Mouse (Mus musculus) liver, embryonic 14.5 days (tissue): Measurements from ENCODE around the gene Zbtb34. TPM values are rescaled to one million over a fixed set of nuclear protein-coding genes. Genes with fewer than 3 reads are reported as not detected.
A peak's percentile ranks its signal among the peaks of the same experiment; 100 is the strongest.

Experiments
- ATAC-seq: fragments of 200-750 bp; cut with Nextera tagmentation; 2 replicates; pipeline ENCODE4 v1.8.0; 2017; ENCODE audit warnings: moderate number of reproducible peaks, mild to moderate bottlenecking, moderate library complexity; ENCODE audit not compliant: insufficient read depth
- DNase-seq, 3 experiments: peaks; one replicate each; pipeline ENCODE4 v3.0.0-alpha.2; 2012 to 2013; ENCODE audit warnings: low read depth in 3 of 3, low spot score in 3 of 3
- H3K27ac ChIP-seq: fragments of 300-500 bp; sonication (generic); 2 replicates; pipeline ENCODE4 v1.5.1; 2014; ENCODE audit warnings: moderate library complexity, mild to moderate bottlenecking, control low read depth, inconsistent platforms
- H3K27me3 ChIP-seq: fragments of 300-500 bp; sonication (generic); 2 replicates; pipeline ENCODE4 v1.6.1; 2014; ENCODE audit warnings: mild to moderate bottlenecking, low read length, moderate library complexity; ENCODE audit not compliant: control insufficient read depth, insufficient read depth
- H3K36me3 ChIP-seq: fragments of 300-500 bp; sonication (generic); replicated peaks from 2 replicates; pipeline ENCODE4 v1.6.1; 2014; ENCODE audit warnings: low read depth; ENCODE audit not compliant: control insufficient read depth, insufficient read depth
- H3K4me1 ChIP-seq, 2 experiments: fragments of 200-500 bp in 1 of 2; fragments of 300-500 bp in 1 of 2; sonication (generic) in 1 of 2; replicated peaks; 2 replicates each; pipeline ENCODE4 v1.6.1; 2012 to 2014; ENCODE audit warnings: antibody characterized with exemption in 1 of 2, inconsistent platforms in 1 of 2, low read length in 1 of 2; ENCODE audit not compliant: control insufficient read depth in 2 of 2, insufficient read depth in 2 of 2
- H3K4me2 ChIP-seq: fragments of 300-500 bp; sonication (generic); 2 replicates; pipeline ENCODE4 v1.6.1; 2014; ENCODE audit warnings: low read depth, mild to moderate bottlenecking, control low read depth, moderate library complexity
- H3K4me3 ChIP-seq, 2 experiments: fragments of 200-500 bp in 1 of 2; fragments of 300-500 bp in 1 of 2; sonication (generic) in 1 of 2; 2 replicates each; pipeline ENCODE4 v1.5.1; 2012 to 2014; ENCODE audit warnings: low read depth in 2 of 2, low read length in 2 of 2, mild to moderate bottlenecking in 2 of 2, control low read depth in 1 of 2, inconsistent platforms in 1 of 2, moderate library complexity in 1 of 2; ENCODE audit not compliant: insufficient read depth in 1 of 2
- H3K9ac ChIP-seq: fragments of 300-500 bp; sonication (generic); replicated peaks from 2 replicates; pipeline ENCODE4 v1.6.1; 2014; ENCODE audit warnings: mild to moderate bottlenecking, control low read depth, moderate library complexity
- H3K9me3 ChIP-seq: fragments of 300-500 bp; sonication (generic); 2 replicates; pipeline ENCODE4 v1.6.1; 2016; ENCODE audit warnings: low read length, mixed read lengths; ENCODE audit not compliant: control insufficient read depth
- CTCF ChIP-seq: IDR thresholded peaks from 2 replicates; pipeline ENCODE4 v1.5.1; 2016; ENCODE audit warnings: antibody characterized with exemption, low read depth, control low read depth
- EP300 ChIP-seq: IDR thresholded peaks from 2 replicates; pipeline ENCODE4 v1.6.1; 2016; ENCODE audit warnings: antibody characterized with exemption, low read depth
- WGBS: fragments of 180-500 bp; shearing (Covaris S2); extraction: QIAGEN DNeasy Blood & Tissue Kit; methylation state at CpG from one replicate; pipeline ENCODE4 v1.1.7; 2014; ENCODE audit not compliant: insufficient replicate concordance; 5-methylcytosine and 5-hydroxymethylcytosine counted together
- polyA plus RNA-seq, 2 experiments: library from polyadenylated mRNA; depleted of rRNA in 1 of 2; stranded (reverse) in 1 of 2; unstranded in 1 of 2; fragments of >200 nt; fragmentation: Nextera tagmentation in 1 of 2; extraction: Ambion mirVana in 1 of 2; gene quantifications; 2 replicates each; pipeline versions ENCODE4 v1.2.1 to v1.2.3; 2012 to 2014

The Zbtb34 gene
- polyA plus RNA-seq, 2 experiments, result 1.3 to 3.9 TPM

DNA sequence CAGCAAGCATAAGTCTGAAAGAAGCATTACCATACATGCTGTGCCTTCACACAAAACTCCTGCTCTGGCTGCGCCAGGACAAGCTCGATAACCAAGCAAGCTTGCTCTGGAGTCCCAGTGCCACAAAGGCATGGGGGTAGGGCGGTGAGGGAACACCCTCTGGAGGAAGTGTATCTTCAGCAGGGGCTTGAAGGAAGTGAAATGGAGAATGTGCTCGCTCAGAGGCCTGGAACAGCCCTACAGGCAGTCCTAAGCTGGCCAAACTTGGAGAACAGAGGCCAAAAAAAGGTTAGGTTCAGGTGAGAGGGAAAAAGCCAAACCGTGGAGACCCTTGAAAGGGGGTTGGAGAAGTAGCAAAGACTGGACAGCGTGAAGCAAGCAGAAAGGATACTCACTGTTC lies 1.8 kb downstream of the Zbtb34 start:
- Histone ChIP-seq H3K27ac (peak overlapping the region; percentile 56), H3K4me3 (peak overlapping the region; percentile 36 to 98), H3K4me1 (peaks cover 3 to 16% of the 10 kb centered on the region in 2 experiments), H3K4me2 (peak overlapping the region; percentile 87), H3K9me3 (no peaks in the 10 kb centered on the region), H3K27me3 (no peaks in the 10 kb centered on the region), H3K9ac (peak overlapping the region; percentile 93), H3K36me3 (no peaks in the 10 kb centered on the region)
- 9% methylated on average over 6 of the region's 6 CpGs for WGBS
- no peak for TF ChIP-seq CTCF
- no peak for TF ChIP-seq EP300
- peak; percentile 38; the same call in 1 of the 2 replicates for ATAC-seq
- DNase-seq, result peak; percentile 23 to 31 (median 29)

DNA sequence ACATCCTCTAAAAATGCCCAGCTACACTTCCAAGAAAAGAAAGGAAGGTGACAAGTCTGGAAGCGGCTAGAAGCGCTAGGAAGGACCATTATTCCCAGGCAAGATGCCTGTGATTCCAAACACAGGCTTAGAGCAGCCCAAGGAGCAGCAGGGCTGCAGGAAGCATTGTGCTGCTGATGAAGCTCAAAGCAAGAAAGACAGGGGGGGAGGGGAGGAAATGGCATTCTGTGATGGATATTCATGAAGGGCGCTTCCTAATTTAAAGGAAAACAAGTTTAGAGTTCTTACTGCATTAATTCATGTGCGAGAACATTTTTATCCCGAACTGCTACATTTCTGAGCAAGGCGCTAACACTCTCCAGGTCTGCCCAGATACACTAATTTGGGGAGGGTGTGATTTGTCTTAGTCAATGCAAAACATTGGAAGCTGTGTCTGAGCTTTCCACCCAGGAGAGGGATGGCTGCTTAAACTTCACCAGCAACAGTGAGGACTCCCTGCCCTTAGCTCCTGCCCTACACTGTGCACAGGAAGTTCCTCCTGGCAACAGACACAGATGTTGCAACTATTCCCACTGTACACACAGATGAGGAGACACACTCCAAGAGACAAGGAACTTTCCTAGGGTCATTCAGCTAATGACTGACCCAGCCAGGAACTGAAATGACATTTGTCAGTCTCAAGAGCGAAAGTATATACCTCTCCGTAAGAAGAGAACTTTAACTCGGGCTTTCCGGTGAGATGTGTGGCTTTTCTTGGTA lies 4.3 kb downstream of the Zbtb34 start:
- H3K27ac ChIP-seq, result no peak overlapping the region
- no peak for ATAC-seq
- 83% methylated on average over 10 of the region's 10 CpGs for WGBS
- H3K4me2 ChIP-seq, result no peak overlapping the region
- no peak for DNase-seq
- no peaks in the 10 kb centered on the region for H3K9me3 ChIP-seq
- peaks cover 3% of the 10 kb centered on the region; the same call in 1 of the 2 replicates for H3K36me3 ChIP-seq
- no peak overlapping the region for H3K4me3 ChIP-seq
- no peaks in the 10 kb centered on the region for H3K27me3 ChIP-seq
- peaks cover 3 to 16% of the 10 kb centered on the region in 2 experiments for H3K4me1 ChIP-seq
- H3K9ac ChIP-seq, result no peak overlapping the region
- TF ChIP-seq CTCF (no peak), EP300 (no peak)

DNA sequence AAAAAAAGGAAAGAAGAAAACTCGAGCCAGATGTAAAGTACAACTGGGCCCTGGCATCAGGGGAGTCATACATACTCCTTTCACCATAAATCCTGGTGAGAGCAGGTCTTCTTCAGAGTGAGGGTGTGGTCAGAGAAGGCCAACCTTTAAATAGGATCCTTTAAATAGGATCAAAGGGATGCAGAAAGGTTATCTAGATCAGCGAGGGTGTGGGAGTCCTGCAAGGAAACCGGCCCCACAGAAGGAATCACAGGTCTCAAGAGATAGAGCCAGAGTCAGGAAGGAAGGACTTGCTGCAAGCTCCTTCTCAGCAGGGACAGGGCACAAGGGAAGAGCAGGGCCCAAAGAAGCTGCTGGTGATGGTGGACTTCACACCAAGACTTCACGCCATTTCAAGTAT lies 13.7 kb downstream of the Zbtb34 start:
- no peak overlapping the region for H3K27ac ChIP-seq
- DNase-seq, result no peak
- WGBS, result 50% methylated on average over 4 of the region's 4 CpGs
- ATAC-seq, result no peak
- no peak overlapping the region for H3K4me3 ChIP-seq
- H3K9ac ChIP-seq, result no peak overlapping the region
- H3K4me1 ChIP-seq, result no peaks in the 10 kb centered on the region
- no peak for TF ChIP-seq CTCF
- no peak for TF ChIP-seq EP300
- no peaks in the 10 kb centered on the region for H3K9me3 ChIP-seq
- H3K27me3 ChIP-seq, result no peaks in the 10 kb centered on the region
- no peaks in the 10 kb centered on the region for H3K36me3 ChIP-seq
- H3K4me2 ChIP-seq, result no peak overlapping the region

DNA sequence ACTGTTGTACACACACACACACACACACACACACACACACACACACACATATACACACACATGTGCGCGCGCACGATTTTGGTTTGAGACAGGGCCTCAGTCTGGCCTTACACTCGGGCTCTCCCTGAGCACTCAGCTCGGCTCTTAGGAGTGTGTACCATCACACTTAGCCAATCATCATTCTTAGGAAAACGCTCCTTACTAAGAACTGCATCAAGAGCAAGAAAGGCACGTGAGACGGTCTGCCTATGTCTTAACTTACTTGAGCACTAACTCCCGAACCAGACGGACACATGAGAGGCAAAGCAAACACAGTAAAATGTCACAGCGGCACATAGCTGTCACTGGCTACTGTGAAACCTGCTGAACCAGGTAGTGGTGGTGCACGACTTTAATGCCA lies 17.1 kb downstream of the Zbtb34 start:
- ATAC-seq (no peak), DNase-seq (no peak)
- Histone ChIP-seq H3K4me2 (no peak overlapping the region), H3K4me1 (no peaks in the 10 kb centered on the region), H3K4me3 (no peak overlapping the region), H3K27ac (no peak overlapping the region), H3K9me3 (no peaks in the 10 kb centered on the region), H3K36me3 (peaks cover 6% of the 10 kb centered on the region), H3K9ac (no peak overlapping the region), H3K27me3 (no peaks in the 10 kb centered on the region)
- no peak for TF ChIP-seq CTCF
- TF ChIP-seq EP300, result no peak
- 78% methylated on average over 13 of the region's 13 CpGs for WGBS

DNA sequence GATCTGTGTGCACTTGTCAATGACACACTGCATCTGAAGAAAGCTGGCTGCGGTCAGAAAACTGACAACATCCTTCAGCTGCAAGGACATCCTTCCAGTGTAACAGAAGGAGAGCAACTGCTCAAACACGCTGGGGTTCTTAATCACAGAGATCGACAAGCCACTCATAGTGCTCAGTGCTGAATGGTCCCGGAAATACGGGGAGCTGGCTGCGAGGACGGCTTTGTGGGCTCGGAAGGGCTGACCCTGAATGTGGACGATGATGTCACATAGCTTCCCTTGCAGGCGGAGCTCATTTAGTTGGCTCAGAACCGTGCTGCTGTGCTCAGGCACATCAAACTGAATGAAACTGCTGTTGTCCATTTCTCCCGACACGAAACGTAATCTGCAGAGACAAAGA lies 19.0 kb downstream of the Zbtb34 start:
- TF ChIP-seq EP300, result no peak
- TF ChIP-seq CTCF, result no peak
- DNase-seq (no peak), ATAC-seq (no peak)
- Histone ChIP-seq H3K27me3 (no peaks in the 10 kb centered on the region), H3K36me3 (peaks cover 6% of the 10 kb centered on the region), H3K9me3 (no peaks in the 10 kb centered on the region), H3K27ac (no peak overlapping the region), H3K4me1 (no peaks in the 10 kb centered on the region), H3K4me3 (no peak overlapping the region), H3K9ac (no peak overlapping the region), H3K4me2 (no peak overlapping the region)
- WGBS, result 78% methylated on average over 14 of the region's 14 CpGs
